Mouse (Mus musculus): ENCODE data around the gene D17Wsu92e.

GRCm38 (mm10) chr17:27712832-27713231 lies 107.6 kb downstream of the D17Wsu92e start:
- TF ChIP-seq CTCF (IDR thresholded peaks at IDR 0.05) (no peak), EP300 (IDR thresholded peaks at IDR 0.05) (no peak)
